Mouse (Mus musculus) T-helper 17 cell (primary cell): ENCODE results near the gene Neu1.
"Not testable (repeated sequence)": the region's sequence is repeated elsewhere in the genome, so short reads cannot be mapped to it uniquely, and the experiment has no call there.

Experiments
- in situ Hi-C, 2 experiments: fragments of 300-600 bp; cut with MboI, MseI; formaldehyde crosslinking; loops; 1 replicate in 1 of 2; 2 replicates in 1 of 2; pipeline ENCODE4 v1.15.1; 2025; ENCODE audit warnings: high pct_unique_total_duplicates in 2 of 2

Neu1 gene

GRCm38 (mm10) chr17:34962125-34962524 is 31.1 kb downstream of the Neu1 start:
- in situ Hi-C loops: no loop called here

- in situ Hi-C loops: no loop called here
Observed at GRCm38 (mm10) chr17:34962841-34963240, 31.8 kb downstream of the Neu1 start.

GRCm38 (mm10) chr17:34964640-34965049 is 33.6 kb downstream of the Neu1 start:
- in situ Hi-C loops: no loop called here

GRCm38 (mm10) chr17:34965627-34966026 is 34.6 kb downstream of the Neu1 start:
- in situ Hi-C loops: no loop called here

GRCm38 (mm10) chr17:34969822-34970221 is 38.8 kb downstream of the Neu1 start, which contains the start of gene Gm20481:
TSS of gene Gm20481 (plus strand) at chr17:34969912.
- in situ Hi-C loops: not testable (repeated sequence)

- in situ Hi-C loops: not testable (repeated sequence)
Observed at GRCm38 (mm10) chr17:34970850-34971249, 39.8 kb downstream of the Neu1 start.

GRCm38 (mm10) chr17:34971694-34972068 is 40.6 kb downstream of the Neu1 start:
- in situ Hi-C loops: not testable (repeated sequence)

- in situ Hi-C loops: not testable (repeated sequence)
Observed at GRCm38 (mm10) chr17:34972069-34972749, 41.2 kb downstream of the Neu1 start, which contains the start of the genes Hspa1a and Hspa1l. TSS of gene Hspa1a (minus strand) at chr17:34972156. TSS of gene Hspa1l (plus strand) at chr17:34972703.

GRCm38 (mm10) chr17:34975581-34976492 is 44.8 kb downstream of the Neu1 start:
- in situ Hi-C loops: no loop called here

GRCm38 (mm10) chr17:34977000-34977399 is 45.9 kb downstream of the Neu1 start:
- in situ Hi-C loops: no loop called here

GRCm38 (mm10) chr17:34978239-34978638 is 47.2 kb downstream of the Neu1 start:
- in situ Hi-C loops: no loop called here

- in situ Hi-C loops: loop anchor here in 1 of 2 experiments (5.0 kb wide), 1 partner anchor 32 kb away; no protein-coding TSS in a partner anchor
Observed at GRCm38 (mm10) chr17:34979631-34980030, 48.6 kb downstream of the Neu1 start.

GRCm38 (mm10) chr17:34980655-34981054 is 49.6 kb downstream of the Neu1 start:
- in situ Hi-C loops: loop anchor here in 1 of 2 experiments (5.0 kb wide), 1 partner anchor 33 kb away; no protein-coding TSS in a partner anchor

GRCm38 (mm10) chr17:34981690-34982180 is 50.7 kb downstream of the Neu1 start, which contains the start of gene Lsm2:
TSS of gene Lsm2 (plus strand) at chr17:34981862.
- in situ Hi-C loops: loop anchor here in 1 of 2 experiments (5.0 kb wide), 1 partner anchor 34 kb away; no protein-coding TSS in a partner anchor

- in situ Hi-C loops: loop anchor here in 1 of 2 experiments (5.0 kb wide), 1 partner anchor 35 kb away; no protein-coding TSS in a partner anchor
Observed at GRCm38 (mm10) chr17:34982328-34982727, 51.3 kb downstream of the Neu1 start.

- in situ Hi-C loops: loop anchor here in 1 of 2 experiments (5.0 kb wide), 1 partner anchor 37 kb away; no protein-coding TSS in a partner anchor
Observed at GRCm38 (mm10) chr17:34984218-34984617, 53.2 kb downstream of the Neu1 start.
